Mouse (Mus musculus) R1 (cell line): ENCODE measurements around the gene Map3k5.

Experiments used
- DNase-seq: peaks from one replicate; pipeline ENCODE4 v3.0.0-alpha.2; 2018; ENCODE audit warnings: low read depth, low spot score

The Map3k5 gene

GRCm38 (mm10) chr10:20157021-20157726 is 222.9 kb downstream of the Map3k5 start:
- DNase-seq, result peak; percentile 88

DNA sequence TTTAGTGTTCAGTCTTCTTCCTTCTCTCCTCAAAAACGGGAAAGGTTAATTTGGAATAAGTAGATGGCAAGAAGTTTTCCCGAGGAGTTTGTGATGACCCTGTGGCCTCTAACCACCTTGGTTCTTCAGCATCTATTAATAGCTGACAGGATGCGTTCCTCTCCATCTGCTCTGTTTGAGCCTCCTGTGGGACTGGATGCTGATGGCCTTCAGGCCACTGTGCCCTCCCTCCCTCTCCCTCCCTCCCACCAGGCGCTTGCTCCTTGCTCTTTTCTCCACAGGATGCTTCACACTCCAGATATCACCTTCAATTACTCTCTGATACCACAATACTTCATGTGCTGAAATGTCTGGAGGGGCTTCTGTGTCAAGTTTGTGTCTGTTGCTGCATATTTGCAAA is 224.5 kb downstream of the Map3k5 start:
- DNase-seq, result no peak

- no peak for DNase-seq
Observed at GRCm38 (mm10) chr10:20159308-20159707, 225.0 kb downstream of the Map3k5 start.

DNA sequence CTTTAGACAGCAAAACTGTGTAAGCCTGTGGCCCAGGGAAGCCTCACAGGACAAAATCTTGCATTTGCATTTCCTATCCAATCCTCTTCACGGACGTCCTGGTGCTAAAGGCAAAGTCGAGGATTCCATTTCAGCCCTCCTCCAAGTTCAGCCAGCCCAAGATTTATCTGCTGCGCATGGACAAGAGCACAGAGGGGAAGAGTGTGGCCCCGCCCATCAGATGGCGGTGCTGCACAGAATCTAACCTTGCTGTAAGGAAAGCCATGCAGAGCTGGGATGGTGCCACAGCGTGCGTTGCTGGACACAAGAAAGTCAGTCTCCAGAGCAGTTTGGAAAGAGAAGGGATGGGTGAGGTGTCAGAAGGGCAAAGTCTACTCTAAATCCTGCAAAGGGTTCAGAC is 226.6 kb downstream of the Map3k5 start:
- peak; percentile 93 for DNase-seq

GRCm38 (mm10) chr10:20164810-20165209 is 230.5 kb downstream of the Map3k5 start:
- no peak for DNase-seq

GRCm38 (mm10) chr10:20166797-20167196 is 232.5 kb downstream of the Map3k5 start:
- DNase-seq, result peak; percentile 84

DNA sequence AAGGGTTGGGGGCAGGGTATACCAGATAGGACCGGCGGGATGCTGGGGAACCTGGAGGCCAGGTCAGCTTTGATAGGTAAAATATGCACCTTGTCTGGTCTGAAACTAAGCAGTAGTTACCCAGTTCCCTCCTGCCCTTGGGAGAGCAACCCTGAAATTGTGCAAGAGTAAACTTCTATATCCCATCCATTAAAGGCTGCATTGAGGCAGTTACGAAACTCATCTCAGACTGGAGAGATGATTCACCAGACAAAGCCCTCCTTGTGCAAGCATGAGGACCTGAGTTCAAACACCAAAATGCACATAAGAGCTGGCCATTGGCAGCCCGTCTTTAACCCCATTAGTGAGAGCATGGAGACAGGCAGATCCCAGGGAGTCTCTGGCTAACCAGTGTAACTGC is 233.2 kb downstream of the Map3k5 start:
- DNase-seq, result no peak

- DNase-seq, result no peak
Observed at GRCm38 (mm10) chr10:20169182-20169674, 235.0 kb downstream of the Map3k5 start.

- DNase-seq, result no peak
Observed at GRCm38 (mm10) chr10:20169927-20170604, 235.8 kb downstream of the Map3k5 start.

DNA sequence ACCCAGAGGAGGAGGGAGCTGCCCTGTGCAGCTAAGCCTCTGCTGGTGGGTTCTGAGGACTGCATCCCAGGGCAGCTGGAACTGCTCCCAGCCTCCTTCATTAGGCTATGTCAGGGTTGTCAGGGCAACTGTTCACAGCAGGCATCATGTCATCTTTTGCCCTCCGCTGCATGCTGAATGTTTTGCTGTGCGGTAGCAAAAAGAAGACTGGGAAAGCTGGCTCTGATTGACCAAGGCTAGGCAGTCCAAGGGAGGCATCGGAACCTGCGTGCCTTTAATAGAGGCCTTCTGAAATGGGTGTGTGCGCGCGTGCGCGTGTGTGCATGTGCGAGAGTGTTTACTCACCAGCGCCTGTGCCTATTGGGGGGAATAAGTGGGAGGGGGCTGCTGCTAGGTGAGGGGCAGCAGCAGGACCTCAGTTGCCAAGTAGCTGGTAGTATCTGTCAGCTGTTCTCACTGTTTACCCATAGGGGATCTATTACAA is 236.4 kb downstream of the Map3k5 start:
- peak; percentile 92 for DNase-seq

- no peak for DNase-seq
Observed at GRCm38 (mm10) chr10:20171209-20171608, 236.9 kb downstream of the Map3k5 start.

DNA sequence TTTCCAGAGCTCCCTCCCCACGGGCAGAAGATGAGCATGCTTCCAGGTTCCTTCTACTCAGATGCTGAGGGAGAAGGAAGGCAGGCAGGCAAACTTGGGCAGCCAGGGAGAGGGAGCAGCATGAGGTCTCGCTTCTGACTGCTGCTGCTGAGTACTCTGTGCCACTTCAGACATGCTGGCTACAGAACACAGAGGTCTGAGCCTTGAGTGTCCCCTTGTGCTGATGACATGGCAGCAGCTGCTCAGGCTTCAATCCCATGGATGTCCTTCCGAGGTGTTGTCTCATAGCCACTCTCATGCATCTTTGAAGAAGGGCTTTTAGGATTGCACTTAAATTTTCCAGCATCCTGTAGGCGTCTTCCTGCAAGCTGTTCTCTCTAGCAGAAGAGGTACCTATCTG is 237.5 kb downstream of the Map3k5 start:
- DNase-seq, result no peak

GRCm38 (mm10) chr10:20173733-20174132 is 239.5 kb downstream of the Map3k5 start:
- DNase-seq, result no peak

DNA sequence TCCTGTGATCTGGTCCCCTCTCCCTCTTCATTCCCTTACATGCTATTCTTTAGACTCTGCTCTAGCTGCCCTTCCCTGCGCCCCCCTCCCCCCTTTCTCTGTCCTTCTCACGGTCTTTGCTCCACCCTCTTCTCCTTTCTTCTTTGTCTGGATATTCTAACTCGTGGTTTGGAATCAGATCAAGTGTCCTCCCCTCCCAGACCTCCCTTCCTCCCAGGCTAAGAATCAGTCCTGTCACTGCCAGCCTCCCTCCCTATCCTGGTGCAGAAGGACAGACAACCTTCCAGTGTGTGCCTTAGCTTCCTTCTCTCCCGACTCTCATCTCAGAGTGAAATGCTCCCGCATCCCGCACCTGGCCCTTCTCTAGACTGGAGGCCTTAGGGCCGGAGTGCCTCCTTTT is 241.8 kb downstream of the Map3k5 start:
- peak; percentile 77 for DNase-seq

DNA sequence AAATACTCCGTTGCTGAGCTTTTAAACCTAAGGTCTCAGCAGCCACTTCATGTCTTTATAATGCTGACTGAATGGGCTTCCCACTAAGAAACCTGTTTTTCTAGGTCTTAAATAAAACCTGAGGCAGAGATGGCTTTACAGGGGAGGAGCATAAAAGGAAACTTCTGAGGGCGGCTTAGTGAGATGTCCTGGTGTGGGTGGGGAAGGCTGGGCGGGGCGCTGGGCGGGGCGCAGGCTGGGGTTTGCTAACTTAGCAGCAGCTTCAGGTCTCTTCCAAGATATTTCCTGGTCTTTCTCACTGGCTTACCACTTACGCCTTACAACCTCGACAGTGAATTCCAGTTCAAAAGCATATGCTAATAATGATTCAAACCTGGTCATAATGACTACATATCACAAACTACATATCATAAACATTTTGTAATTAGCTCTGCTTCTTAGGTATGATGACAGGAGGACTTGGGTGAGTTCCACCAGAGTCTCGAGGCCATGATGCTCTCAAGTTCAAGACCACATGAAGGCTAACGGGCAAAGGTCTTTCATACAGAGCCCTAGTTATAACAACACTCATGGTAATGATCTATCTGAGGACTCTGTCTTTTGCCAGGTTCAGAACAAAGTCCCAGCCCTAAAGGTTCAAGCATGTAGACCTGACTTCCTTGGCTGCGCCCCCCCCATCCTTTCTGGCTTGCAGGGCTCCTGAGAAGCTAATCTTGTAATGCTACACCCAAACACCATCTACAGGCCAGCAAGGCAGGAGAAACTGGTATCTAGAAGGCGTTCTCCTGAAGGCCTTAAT is 244.7 kb downstream of the Map3k5 start:
- DNase-seq, result peak; percentile 86

DNA sequence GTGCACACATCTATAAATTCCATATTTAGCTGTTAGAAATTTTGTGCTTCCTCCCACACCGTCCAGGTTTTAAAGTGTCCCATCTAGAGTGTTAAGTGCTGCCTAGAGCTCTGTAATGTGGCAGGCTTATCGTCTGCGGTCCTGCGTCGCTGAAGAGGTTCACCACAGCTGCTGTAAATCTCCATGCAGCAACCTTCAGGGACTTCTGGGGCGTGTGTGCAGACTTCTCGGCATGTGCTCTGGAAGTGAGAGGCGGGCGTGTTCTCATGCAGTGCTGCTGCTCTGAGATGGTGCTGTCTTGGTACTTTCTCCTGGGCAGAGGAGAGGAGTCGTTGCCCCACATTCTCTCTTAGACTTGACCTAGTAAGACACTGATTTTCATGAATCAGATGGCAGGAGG is 246.9 kb downstream of the Map3k5 start:
- peak; percentile 34 for DNase-seq

DNA sequence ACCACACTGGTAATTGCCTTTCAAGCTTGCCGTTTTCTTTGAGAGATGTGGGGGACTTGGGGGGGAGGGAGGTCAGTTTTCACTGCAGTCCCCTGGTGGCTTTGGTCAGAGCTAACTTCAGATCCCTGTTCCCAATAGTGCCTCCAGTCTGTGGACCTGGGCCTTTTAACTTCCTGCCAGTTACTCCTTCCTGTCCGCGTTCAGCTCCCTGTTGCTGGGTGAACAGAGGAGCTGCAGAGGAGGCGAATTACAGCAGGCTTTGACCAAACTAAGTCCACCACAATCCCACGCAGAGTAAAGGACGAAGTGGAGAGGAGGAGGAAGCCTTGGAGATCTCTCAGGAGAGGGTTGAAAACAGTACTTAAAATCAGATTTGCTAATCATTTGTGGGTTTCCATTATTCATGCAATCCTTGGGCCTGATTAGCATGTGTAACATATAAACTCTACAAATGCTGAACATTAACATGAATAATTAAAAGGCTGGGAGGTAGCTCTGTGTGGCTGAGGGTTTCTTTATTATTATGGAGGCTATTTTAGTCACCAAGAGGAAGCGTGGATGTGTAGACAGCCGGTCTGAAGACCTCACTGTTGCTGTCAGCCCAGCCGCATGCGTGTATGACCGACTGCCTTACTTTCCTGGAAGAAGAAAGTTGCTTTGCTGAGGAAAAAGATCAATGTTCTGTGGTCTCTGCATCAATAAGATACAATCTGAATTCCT is 247.6 kb downstream of the Map3k5 start:
- DNase-seq, result no peak

DNA sequence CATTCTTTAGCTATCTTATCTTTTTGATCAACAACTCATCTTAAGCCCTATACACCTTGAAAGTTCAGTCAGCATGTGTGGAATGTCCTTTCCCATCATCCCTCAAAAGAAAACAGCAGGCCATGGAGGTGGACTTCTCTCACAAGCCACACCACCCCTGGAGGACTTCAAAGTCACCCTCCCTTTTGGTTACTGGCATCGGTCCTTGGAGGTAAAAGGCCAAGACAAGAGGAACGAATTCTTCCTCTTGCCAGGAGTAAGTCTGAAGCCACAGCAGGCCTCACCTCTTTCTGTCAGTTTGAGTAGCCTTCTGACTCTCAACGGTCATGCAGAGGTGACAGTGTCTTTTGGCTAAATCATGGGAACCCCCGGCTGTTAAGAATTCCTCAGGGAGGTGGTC is 250.1 kb downstream of the Map3k5 start:
- no peak for DNase-seq

DNA sequence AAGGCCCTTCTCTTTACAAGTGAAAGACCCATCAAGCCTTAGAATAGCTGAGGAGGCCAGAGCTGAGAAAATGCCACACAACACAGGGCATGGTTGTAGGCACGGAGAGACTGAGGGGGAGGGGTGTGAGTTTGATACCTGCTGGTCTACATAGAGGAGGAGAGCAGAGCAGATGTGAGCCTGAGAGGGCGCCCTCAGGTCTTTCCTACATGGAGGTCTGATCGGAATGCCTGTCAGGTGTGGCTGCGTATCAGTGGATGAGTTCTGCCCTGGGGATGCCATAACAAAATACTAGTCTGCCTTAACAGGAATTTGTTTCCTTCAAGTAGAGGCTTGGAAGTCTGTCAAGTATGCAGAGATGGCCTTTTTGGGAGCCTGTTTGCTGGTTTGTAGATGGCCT is 251.0 kb downstream of the Map3k5 start:
- no peak for DNase-seq

DNA sequence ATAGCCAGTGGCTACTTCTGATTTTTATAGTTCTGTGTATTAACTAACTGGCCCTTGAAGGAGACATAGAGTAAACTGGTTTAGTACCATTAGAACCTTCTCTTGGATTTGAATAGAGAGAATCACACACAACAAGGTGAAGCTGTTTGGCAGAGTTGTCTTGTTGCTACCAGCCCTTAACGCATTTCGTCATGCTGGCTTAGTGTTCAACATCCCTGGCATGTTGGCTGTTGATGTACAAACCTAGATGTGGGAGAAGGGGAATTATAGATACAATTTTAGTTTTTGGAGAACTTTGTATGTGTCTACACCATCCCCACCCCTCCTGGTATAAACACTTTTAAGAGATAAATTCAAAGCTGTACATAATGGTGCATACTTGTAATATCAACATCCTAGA is 251.5 kb downstream of the Map3k5 start:
- no peak for DNase-seq

DNA sequence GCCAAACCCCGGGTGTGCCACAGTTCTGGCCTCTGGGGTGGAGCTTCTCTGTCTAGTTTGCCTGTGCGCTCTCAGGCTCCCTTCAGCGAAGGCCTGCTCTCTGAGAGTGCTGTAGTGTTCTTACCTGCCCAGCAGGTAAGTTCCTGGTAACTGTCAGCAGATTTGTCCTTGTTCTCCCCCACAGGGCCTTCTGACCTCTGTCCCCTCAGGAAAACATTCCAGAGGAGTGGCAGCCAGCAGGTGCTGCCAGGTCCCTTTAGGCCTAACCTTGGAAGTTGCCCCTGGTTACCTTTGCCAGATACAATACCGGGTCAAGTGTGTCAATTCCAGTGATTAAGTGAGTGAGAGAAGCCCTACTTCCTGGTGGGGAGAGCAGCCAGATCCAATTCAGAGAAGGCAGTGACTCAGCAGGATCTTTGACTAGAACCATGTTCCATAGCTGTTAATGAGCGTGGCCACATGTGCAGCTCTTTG is 252.6 kb downstream of the Map3k5 start:
- peak; percentile 92 for DNase-seq
